Mouse (Mus musculus) erythroblast, embryonic 14.5 days (primary cell): ENCODE measurements around the gene Dennd5b.

ENCODE experiments used
- GATA1 ChIP-seq: IDR thresholded peaks from 2 replicates; pipeline ENCODE4 v1.6.1; 2012; ENCODE audit warnings: low read length, inconsistent platforms, mixed read lengths
- TAL1 ChIP-seq: IDR thresholded peaks from 3 replicates; pipeline ENCODE4 v1.6.1; 2012; ENCODE audit warnings: low read length, inconsistent platforms, mixed read lengths

DNA sequence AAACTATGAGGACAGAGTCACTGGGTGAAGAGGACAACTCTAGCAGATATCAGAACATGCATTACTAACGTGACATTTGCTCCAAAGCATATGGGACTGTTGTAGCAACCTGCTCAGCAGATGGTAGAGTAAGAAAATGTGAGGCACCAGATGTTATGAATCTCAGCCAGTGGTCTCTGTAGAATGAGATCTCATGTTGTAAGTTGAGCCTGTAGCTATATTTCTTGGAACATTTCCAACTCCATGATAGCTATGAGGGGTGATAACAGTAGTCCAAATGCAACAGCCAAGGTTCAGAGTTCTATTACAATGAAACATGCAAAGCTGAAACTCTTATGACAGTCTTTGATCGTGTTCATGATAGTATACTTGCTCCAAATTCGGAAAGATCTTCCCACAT lies 28.6 kb downstream of the Dennd5b start:
- TF ChIP-seq TAL1 = no peak
- TF ChIP-seq GATA1 = no peak
